Mouse (Mus musculus) ES-E14 (cell line): Measurements from ENCODE around the gene Cpt1a. TPM values are rescaled to one million over a fixed set of nuclear protein-coding genes. Genes with fewer than 3 reads are reported as not detected.

Source experiments
- DNase-seq: peaks from one replicate; pipeline ENCODE4 v3.0.0-alpha.2; 2013; ENCODE audit warnings: low read depth, low spot score
- H3K27ac ChIP-seq: 2 replicates; pipeline ENCODE4 v1.5.1; 2012; ENCODE audit warnings: low read depth, mild to moderate bottlenecking, low read length, moderate library complexity, mixed read lengths; ENCODE audit not compliant: poor library complexity, insufficient read depth, severe bottlenecking
- H3K36me3 ChIP-seq: 2 replicates; pipeline ENCODE4 v1.6.1; 2012; ENCODE audit warnings: mild to moderate bottlenecking, low read length, moderate library complexity, mixed read lengths; ENCODE audit not compliant: control insufficient read depth, poor library complexity, insufficient read depth, severe bottlenecking
- H3K4me1 ChIP-seq, 2 experiments: fragments of 150-350 bp in 1 of 2; sonication (generic) in 1 of 2; 2 replicates each; pipeline ENCODE4 v1.6.1; 2012; ENCODE audit warnings: low read length in 2 of 2, mild to moderate bottlenecking in 1 of 2, mixed read lengths in 1 of 2; ENCODE audit not compliant: control insufficient read depth in 2 of 2, insufficient read depth in 2 of 2, poor library complexity in 1 of 2
- H3K4me3 ChIP-seq, 2 experiments: fragments of 150-350 bp in 1 of 2; sonication (generic) in 1 of 2; 2 replicates each; pipeline ENCODE4 v1.5.1; 2012; ENCODE audit warnings: low read length in 2 of 2, low read depth in 1 of 2, mild to moderate bottlenecking in 1 of 2, mixed read lengths in 1 of 2; ENCODE audit not compliant: insufficient read depth in 1 of 2, poor library complexity in 1 of 2, severe bottlenecking in 1 of 2
- H3K9ac ChIP-seq: 2 replicates; pipeline ENCODE4 v1.6.1; 2012; ENCODE audit warnings: low read depth, mild to moderate bottlenecking, low read length, mixed read lengths; ENCODE audit not compliant: poor library complexity, insufficient read depth, severe bottlenecking
- H3K9me3 ChIP-seq: fragments of 150-350 bp; sonication (generic); 2 replicates; pipeline ENCODE4 v1.6.1; 2012; ENCODE audit warnings: low read depth, mild to moderate bottlenecking, low read length; ENCODE audit not compliant: control insufficient read depth, insufficient read depth
- CHD2 ChIP-seq: IDR thresholded peaks from 2 replicates; pipeline ENCODE4 v1.6.1; 2014; ENCODE audit warnings: mild to moderate bottlenecking, low read depth, low read length, inconsistent platforms
- HCFC1 ChIP-seq: IDR thresholded peaks from 2 replicates; pipeline ENCODE4 v1.6.1; 2012; ENCODE audit warnings: low read length, inconsistent platforms, borderline replicate concordance; ENCODE audit not compliant: insufficient read depth
- MAFK ChIP-seq: IDR thresholded peaks from 2 replicates; pipeline ENCODE4 v1.6.1; 2014; ENCODE audit warnings: mild to moderate bottlenecking, low read depth, low read length, inconsistent platforms; ENCODE audit not compliant: insufficient read depth
- ZC3H11A ChIP-seq: IDR thresholded peaks from 2 replicates; pipeline ENCODE4 v1.6.1; 2012; ENCODE audit warnings: low read depth, mild to moderate bottlenecking, inconsistent platforms, low read length, borderline replicate concordance
- ZNF384 ChIP-seq: IDR thresholded peaks from 2 replicates; pipeline ENCODE4 v1.6.1; 2012; ENCODE audit warnings: low read depth, low read length, inconsistent platforms
- in situ Hi-C, 2 experiments: fragments of 600-800 bp; cut with MboI; formaldehyde crosslinking; loops; one replicate each; pipeline ENCODE4 v1.15.1; 2025; ENCODE audit warnings: low sequenced_read_pairs in 2 of 2, inconsistent platforms in 1 of 2; ENCODE audit not compliant: unreplicated experiment in 2 of 2
- total RNA-seq: library from RNA; depleted of rRNA; stranded (reverse); fragments of 300-350 nt; gene quantifications from 2 replicates; pipeline ENCODE4 v1.2.3, GENCODE M21; 2012

Cpt1a gene
- total RNA-seq, 1 experiment, result 15.7 TPM

- DNase-seq, result no peak
- Histone ChIP-seq H3K27ac (no peak overlapping the region), H3K36me3 (no peaks in the 10 kb centered on the region), H3K4me1 (peaks cover 1 to 4% of the 10 kb centered on the region in 2 experiments; a peak in 1 of 4 replicates), H3K9ac (peak overlapping the region; percentile 47), H3K9me3 (no peaks in the 10 kb centered on the region), H3K4me3 (peak overlapping the region; percentile 16 to 44; a peak in 1 of 4 replicates)
- TF ChIP-seq ZNF384, result no peak
- TF ChIP-seq MAFK, result no peak
- no peak for TF ChIP-seq HCFC1
- TF ChIP-seq ZC3H11A, result no peak
- no peak for TF ChIP-seq CHD2
- in situ Hi-C loops, result no loop called here
These were observed 14.8 kb upstream of the Cpt1a start for GRCm38 (mm10) chr19:3307175-3307949.

- H3K4me3 ChIP-seq, result no peak overlapping the region
- H3K27ac ChIP-seq, result no peak overlapping the region
- in situ Hi-C loops, result no loop called here
- no peaks in the 10 kb centered on the region for H3K9me3 ChIP-seq
- H3K36me3 ChIP-seq, result no peaks in the 10 kb centered on the region
- TF ChIP-seq ZC3H11A (no peak), HCFC1 (no peak), ZNF384 (no peak), CHD2 (no peak), MAFK (no peak)
- no peak for DNase-seq
- H3K4me1 ChIP-seq, result peaks cover 0 to 5% of the 10 kb centered on the region in 2 experiments; a peak in 2 of 4 replicates
- no peak overlapping the region for H3K9ac ChIP-seq
These were observed 2.8 kb upstream of the Cpt1a start for GRCm38 (mm10) chr19:3319341-3319740.

DNA sequence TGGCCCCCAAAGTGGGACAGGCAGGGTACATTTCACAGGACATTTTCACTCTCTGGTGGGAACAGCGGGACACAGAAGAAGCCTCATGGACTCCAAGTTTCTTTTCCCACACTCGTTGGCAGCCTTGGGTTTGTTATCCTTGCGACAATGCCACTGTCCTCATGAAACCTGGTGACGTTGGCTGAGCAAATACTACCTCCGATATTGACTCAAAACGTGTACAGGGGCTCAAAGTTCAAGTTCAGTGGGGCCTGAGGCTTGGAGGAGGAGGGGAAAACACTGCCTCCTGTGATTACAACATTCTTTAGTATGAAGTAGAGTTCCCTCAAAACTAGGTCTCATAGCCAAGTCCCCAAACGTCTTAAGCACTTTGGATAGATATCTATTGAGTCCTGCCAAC lies 2.0 kb upstream of the Cpt1a start:
- Histone ChIP-seq H3K36me3 (no peaks in the 10 kb centered on the region), H3K27ac (no peak overlapping the region), H3K4me3 (no peak overlapping the region), H3K9ac (no peak overlapping the region), H3K9me3 (no peaks in the 10 kb centered on the region), H3K4me1 (peaks cover 0 to 5% of the 10 kb centered on the region in 2 experiments; a peak in 2 of 4 replicates)
- in situ Hi-C loops, result no loop called here
- DNase-seq, result no peak
- no peak for TF ChIP-seq ZNF384
- no peak for TF ChIP-seq ZC3H11A
- TF ChIP-seq HCFC1, result no peak
- no peak for TF ChIP-seq CHD2
- no peak for TF ChIP-seq MAFK

- in situ Hi-C loops, result no loop called here
- TF ChIP-seq MAFK, result no peak
- peak; percentile 60; the same call in 1 of the 2 replicates for TF ChIP-seq ZC3H11A
These were observed 1.3 kb upstream of the Cpt1a start for GRCm38 (mm10) chr19:3320801-3321200.

More at GRCm38 (mm10) chr19:3320801-3321200, 1.3 kb upstream of the Cpt1a start:
- H3K36me3 ChIP-seq, result no peaks in the 10 kb centered on the region
- no peak overlapping the region for H3K9ac ChIP-seq
- DNase-seq, result peak; percentile 40
- peaks cover 0 to 5% of the 10 kb centered on the region in 2 experiments; a peak in 2 of 4 replicates for H3K4me1 ChIP-seq
- no peak overlapping the region for H3K27ac ChIP-seq
- no peaks in the 10 kb centered on the region for H3K9me3 ChIP-seq
- no peak overlapping the region for H3K4me3 ChIP-seq
